ENCODE assay signal across 9 mouse cellular contexts in the genomic region with DNA sequence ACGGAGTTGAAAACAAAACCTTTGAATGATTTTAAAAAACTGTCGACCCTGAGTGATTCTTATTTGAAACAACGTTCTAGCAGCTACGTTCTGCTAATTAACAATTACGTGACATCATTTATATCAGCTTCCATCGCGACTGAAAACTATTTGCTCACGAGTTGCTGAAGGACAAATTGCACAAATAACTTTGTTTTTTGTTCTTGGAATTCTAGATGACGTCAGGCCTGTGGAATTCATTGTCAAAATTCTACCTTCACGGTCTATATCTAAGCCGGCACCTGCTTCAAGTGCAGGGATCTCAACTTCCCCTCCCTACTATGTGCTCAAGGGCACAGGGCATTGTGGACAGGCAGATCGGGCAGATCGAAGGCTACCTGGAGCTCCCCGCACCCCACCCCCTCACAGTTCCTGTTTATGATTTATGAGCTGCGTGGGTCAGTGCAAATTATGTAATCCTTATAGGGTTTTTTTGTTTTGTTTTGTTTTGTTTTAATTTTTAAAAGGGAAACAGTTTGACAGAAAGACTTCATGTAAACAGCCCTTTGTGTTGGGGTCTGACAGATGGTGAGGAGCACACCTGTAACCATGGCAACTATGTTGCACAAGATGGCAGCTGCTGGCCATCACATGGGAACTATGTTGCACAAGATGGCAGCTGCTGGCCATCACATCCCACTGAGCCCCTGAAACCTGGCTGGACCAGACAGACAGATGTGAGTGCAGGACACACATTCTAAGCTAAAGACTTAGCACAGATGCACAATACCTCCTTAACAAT. TPM values are rescaled to one million over a fixed set of nuclear protein-coding genes. Genes with fewer than 3 reads are reported as not detected.
A peak's percentile ranks its signal among the peaks of the same experiment; 100 is the strongest.
DNase-seq lines count a peak whose midpoint lies in the region; ATAC-seq and TF ChIP-seq lines count a peak whose summit lies in the region.
"Had no signal": no experiment of that assay in that cellular context is flagged by ENCODE, and none has a peak within 500 bp of the region (broad histone marks: within the 10 kb centered on the region; RNA-seq: fewer than 3 reads in every experiment).

No protein-coding gene starts in this region.

- ATAC-seq in granulocyte monocyte progenitor cell, adult 5-6 weeks (replicated peaks; ENCODE audit: poor library complexity, severe bottlenecking), result peak; percentile 81
- ATAC-seq in limb, embryonic 15.5 days (ENCODE audit: insufficient number of reproducible peaks, low FRiP score, low TSS enrichment, low read depth), result no peak
- no peak; the same call in 1 of the 2 replicates for ATAC-seq in neural tube, embryonic 15.5 days (ENCODE audit: low FRiP score)

- H3K27ac ChIP-seq in limb, embryonic 15.5 days, result peak overlapping the region; percentile 40
- peak overlapping the region; percentile 39; the same call in 1 of the 2 replicates for H3K27ac ChIP-seq in neural tube, embryonic 15.5 days (replicated peaks)
- no peak overlapping the region for H3K27ac ChIP-seq in left cerebral cortex, adult 2 months
- H3K27ac ChIP-seq: limb, embryonic 13.5 days had no signal

- no peak overlapping the region for H3K4me2 ChIP-seq in limb, embryonic 15.5 days
- no peak overlapping the region for H3K4me2 ChIP-seq in neural tube, embryonic 15.5 days
- H3K4me2 ChIP-seq: limb, embryonic 13.5 days had no signal

- DNase-seq in lung, adult 18-20 months, result peak; percentile 51 to 66
- no peak for DNase-seq in lung, adult 2 months
- no peak for DNase-seq in spleen, postnatal 4 days (ENCODE audit: low spot score in 2 of 2)
- no peak for DNase-seq in left cerebral cortex, adult 2 months (ENCODE audit: extremely low spot score in 1 of 2, low spot score in 2 of 2)
- DNase-seq in gastrocnemius, postnatal 10 days, result no peak

- no peaks in the 10 kb centered on the region for H3K27me3 ChIP-seq in limb, embryonic 15.5 days
- H3K27me3 ChIP-seq in neural tube, embryonic 15.5 days (replicated peaks), result no peaks in the 10 kb centered on the region
- H3K27me3 ChIP-seq: limb, embryonic 13.5 days had no signal

- no peaks in the 10 kb centered on the region; the same call in 1 of the 2 replicates for H3K36me3 ChIP-seq in limb, embryonic 15.5 days
- no peaks in the 10 kb centered on the region for H3K36me3 ChIP-seq in neural tube, embryonic 15.5 days

- H3K4me1 ChIP-seq in lung, adult 2 months (ENCODE audit: control insufficient read depth, insufficient read depth, low read length), result peaks cover 4% of the 10 kb centered on the region; the same call in 1 of the 2 replicates
- peaks cover 16% of the 10 kb centered on the region for H3K4me1 ChIP-seq in limb, embryonic 15.5 days
- peaks cover 20% of the 10 kb centered on the region for H3K4me1 ChIP-seq in neural tube, embryonic 15.5 days

- H3K9ac ChIP-seq in limb, embryonic 15.5 days, result no peak overlapping the region
- H3K9ac ChIP-seq in neural tube, embryonic 15.5 days (replicated peaks), result no peak overlapping the region
- H3K9ac ChIP-seq: limb, embryonic 13.5 days had no signal

- WGBS in lung, adult 2 months, result 29% methylated on average over 15 of the region's 15 CpGs
- 47% methylated on average over 15 of the region's 15 CpGs for WGBS in limb, embryonic 15.5 days
- WGBS in neural tube, embryonic 15.5 days, result 74% methylated on average over 15 of the region's 15 CpGs

- intact Hi-C loops in left cerebral cortex, adult 2 months (cut with DNase I), result no loop called here

- no peak for TF ChIP-seq POLR2A in lung, adult 2 months (IDR thresholded peaks at IDR 0.05; ENCODE audit: borderline replicate concordance, extremely low read depth, low read depth, low read length)

- no peaks in the 10 kb centered on the region for H3K9me3 ChIP-seq in limb, embryonic 15.5 days
- H3K9me3 ChIP-seq in neural tube, embryonic 15.5 days (replicated peaks), result no peaks in the 10 kb centered on the region
- H3K9me3 ChIP-seq: limb, embryonic 13.5 days had no signal

- H3K4me3 ChIP-seq in lung, adult 2 months (replicated peaks; ENCODE audit: extremely low read depth, low read depth, low read length), result no peak overlapping the region
- H3K4me3 ChIP-seq in limb, embryonic 15.5 days, result no peak overlapping the region
- no peak overlapping the region for H3K4me3 ChIP-seq in neural tube, embryonic 15.5 days (replicated peaks)
- H3K4me3 ChIP-seq in left cerebral cortex, adult 2 months, result no peak overlapping the region
- H3K4me3 ChIP-seq: limb, embryonic 13.5 days had no signal

- no peak for TF ChIP-seq CTCF in lung, adult 2 months (IDR thresholded peaks at IDR 0.05; ENCODE audit: insufficient read depth, low read length)
- no peak for TF ChIP-seq CTCF in left cerebral cortex, adult 2 months (IDR thresholded peaks at IDR 0.05)

RNA-seq across cellular contexts. Expression of a gene that starts 21.2 kb away (rescaled TPM):
- 116 TPM in 2 replicates for polyA plus RNA-seq in lung, adult 2 months (2012; rRNA removed)
- 0.70 and 2.6 TPM in 2 replicates for total RNA-seq in granulocyte monocyte progenitor cell, adult 5-6 weeks (2014; fragmentation: Nextera tagmentation)
- 2.1 TPM in 2 replicates for total RNA-seq in granulocyte monocyte progenitor cell, adult 5-6 weeks (2017)
- polyA plus RNA-seq in limb, embryonic 15.5 days (2015; fragmentation: Nextera tagmentation; extraction: Ambion mirVana), result 72.4 and 74.6 TPM in 2 replicates
- polyA plus RNA-seq in neural tube, embryonic 15.5 days (2015; fragmentation: Nextera tagmentation; extraction: Ambion mirVana), result 52.1 and 53.9 TPM in 2 replicates
- total RNA-seq in left cerebral cortex, adult 2 months (2021), result 1 to 10 TPM; 3.9 to 4.4 TPM
- total RNA-seq in gastrocnemius, postnatal 10 days (2021), result 10 to 100 TPM; 16.7 to 20.5 TPM

RNA-seq across cellular contexts. Expression of a gene that starts 57.1 kb away (rescaled TPM):
- 1.6 and 2.3 TPM in 2 replicates for polyA plus RNA-seq in lung, adult 2 months (2012; rRNA removed)
- total RNA-seq in granulocyte monocyte progenitor cell, adult 5-6 weeks (2014; fragmentation: Nextera tagmentation), result not detected in 2 replicates
- 0.09 and 1.1 TPM in 2 replicates for total RNA-seq in granulocyte monocyte progenitor cell, adult 5-6 weeks (2017)
- 0.26 and 0.32 TPM in 2 replicates for polyA plus RNA-seq in limb, embryonic 15.5 days (2015; fragmentation: Nextera tagmentation; extraction: Ambion mirVana)
- polyA plus RNA-seq in neural tube, embryonic 15.5 days (2015; fragmentation: Nextera tagmentation; extraction: Ambion mirVana), result 1.9 and 2.1 TPM in 2 replicates
- 1 to 10 TPM; 1.2 to 1.3 TPM for total RNA-seq in left cerebral cortex, adult 2 months (2021)
- under 1 TPM in 1 of 2 experiments, not detected in 1; 0.16 TPM for total RNA-seq in gastrocnemius, postnatal 10 days (2021)

Comparison
In these comparisons a context has a peak if more than half of its experiments do, and no peak if none do; other contexts are left out.
1. DNase-seq: peak in lung, adult 18-20 months (2 of 2); none in lung, adult 2 months (single experiment), spleen, postnatal 4 days (0 of 2), left cerebral cortex, adult 2 months (0 of 2) and gastrocnemius, postnatal 10 days (single experiment).